In genomic region chr4:119225719-119226118, GRCm38 (mm10) we compare ENCODE assay signal across 23 mouse cellular contexts. TPM values are rescaled to one million over a fixed set of nuclear protein-coding genes. Genes with fewer than 3 reads are reported as not detected.
"Had no signal": no experiment of that assay in that cellular context is flagged by ENCODE, and none has a peak within 500 bp of the region (broad histone marks: within the 10 kb centered on the region; RNA-seq: fewer than 3 reads in every experiment).

No protein-coding gene starts in this region.

- H3K4me2 ChIP-seq: lung, embryonic 14.5 days; midbrain, embryonic 12.5 days; neural tube, embryonic 13.5 days; neural tube, embryonic 15.5 days; stomach, embryonic 15.5 days had no signal

- H3K27me3 ChIP-seq: midbrain, embryonic 12.5 days; neural tube, embryonic 13.5 days; neural tube, embryonic 15.5 days; stomach, embryonic 15.5 days had no signal

- H3K4me3 ChIP-seq: midbrain, embryonic 10.5 days; midbrain, embryonic 12.5 days; myocyte; neural tube, embryonic 13.5 days; neural tube, embryonic 15.5 days; stomach, embryonic 15.5 days had no signal

- DNase-seq: lung, embryonic 14.5 days; lung, postnatal 10 days; lung, postnatal 4 days; midbrain, embryonic 14.5 days; retina, postnatal 1 day; right cerebral cortex, adult 18-20 months; thymus, adult 2 months; thymus, postnatal 25 days; thymus, postnatal 4 days had no signal

- H3K27ac ChIP-seq: midbrain, embryonic 10.5 days; midbrain, embryonic 12.5 days; neural tube, embryonic 13.5 days; neural tube, embryonic 15.5 days; stomach, embryonic 15.5 days; stomach, postnatal 0 days had no signal

- H3K9me3 ChIP-seq: midbrain, embryonic 10.5 days; midbrain, embryonic 12.5 days; neural tube, embryonic 13.5 days; neural tube, embryonic 15.5 days; stomach, embryonic 15.5 days had no signal

- ATAC-seq: midbrain, embryonic 16.5 days had no signal

- H3K9ac ChIP-seq: lung, embryonic 14.5 days; midbrain, embryonic 12.5 days; neural tube, embryonic 13.5 days; neural tube, embryonic 15.5 days; stomach, embryonic 15.5 days had no signal

- H3K4me1 ChIP-seq: midbrain, embryonic 10.5 days; midbrain, embryonic 12.5 days; neural tube, embryonic 13.5 days; neural tube, embryonic 15.5 days; stomach, embryonic 15.5 days had no signal

RNA-seq across cellular contexts. Expression of gene Tmem269, which starts 7.7 kb away (rescaled TPM):
- total RNA-seq: megakaryocyte, adult 5-6 weeks; megakaryocyte-erythroid progenitor cell, adult 5-6 weeks had no signal
- polyA plus RNA-seq: lung, embryonic 14.5 days; lung, embryonic 16.5 days; neural tube, embryonic 11.5 days; neural tube, embryonic 13.5 days; stomach, embryonic 15.5 days; thymus, adult 2 months had no signal

RNA-seq across cellular contexts. Expression of gene Cldn19, which starts 29.5 kb away (rescaled TPM):
- total RNA-seq: megakaryocyte, adult 5-6 weeks; megakaryocyte-erythroid progenitor cell, adult 5-6 weeks had no signal
- polyA plus RNA-seq: lung, embryonic 14.5 days; neural tube, embryonic 11.5 days; spleen, adult 2 months; stomach, embryonic 15.5 days; stomach, postnatal 0 days; testis, adult 2 months had no signal
